Mouse (Mus musculus): ENCODE data around the gene Selenbp1. TPM values are rescaled to one million over a fixed set of nuclear protein-coding genes. Genes with fewer than 3 reads are reported as not detected.

Selenbp1 gene
- polyA plus RNA-seq (2014; fragmentation: Illumina TruSeq; extraction: RNeasy Lipid Tissue Mini Kit (QIAGEN cat#74804); ENCODE audit: low read depth, low replicate concordance): 57.4 TPM

DNA sequence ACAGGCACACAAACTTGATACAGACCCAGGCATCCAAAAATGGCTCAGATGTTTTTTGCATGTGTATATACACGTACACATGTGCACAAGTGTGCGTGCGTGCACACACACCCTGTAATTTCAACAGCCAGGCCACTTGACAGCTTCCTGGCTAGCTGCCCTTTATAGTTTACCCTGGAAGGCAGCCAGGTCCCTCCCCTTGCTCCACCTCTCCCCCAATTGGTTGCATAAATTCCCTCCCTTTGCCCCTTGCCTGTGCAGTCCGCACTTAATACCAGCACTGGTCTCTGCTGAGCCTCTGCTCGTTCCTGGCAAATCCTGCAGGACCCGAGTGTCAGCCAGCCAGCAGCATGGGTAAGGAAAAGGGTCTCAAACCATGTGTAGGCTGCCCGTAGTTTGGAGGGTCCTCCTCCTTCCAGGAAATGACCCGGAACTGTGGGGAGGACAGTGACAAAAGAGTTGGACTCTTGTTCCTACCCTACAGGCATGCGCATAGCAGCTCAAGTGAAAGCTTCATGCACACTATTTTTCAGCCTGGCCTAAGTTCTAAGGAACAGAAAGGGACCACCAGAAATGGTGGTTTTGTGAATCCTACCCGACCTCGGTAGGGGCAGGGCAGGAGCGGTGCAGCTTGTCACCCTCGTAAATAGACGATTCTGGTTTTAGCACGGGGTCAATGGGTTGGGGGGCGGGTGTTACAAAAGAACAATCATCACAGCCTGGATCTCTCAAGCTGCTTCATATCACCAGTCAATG lies at the start of gene Selenbp1:
TSS of gene Selenbp1 (plus strand) at position 248 of the 756 bp plus-strand sequence.

DNA sequence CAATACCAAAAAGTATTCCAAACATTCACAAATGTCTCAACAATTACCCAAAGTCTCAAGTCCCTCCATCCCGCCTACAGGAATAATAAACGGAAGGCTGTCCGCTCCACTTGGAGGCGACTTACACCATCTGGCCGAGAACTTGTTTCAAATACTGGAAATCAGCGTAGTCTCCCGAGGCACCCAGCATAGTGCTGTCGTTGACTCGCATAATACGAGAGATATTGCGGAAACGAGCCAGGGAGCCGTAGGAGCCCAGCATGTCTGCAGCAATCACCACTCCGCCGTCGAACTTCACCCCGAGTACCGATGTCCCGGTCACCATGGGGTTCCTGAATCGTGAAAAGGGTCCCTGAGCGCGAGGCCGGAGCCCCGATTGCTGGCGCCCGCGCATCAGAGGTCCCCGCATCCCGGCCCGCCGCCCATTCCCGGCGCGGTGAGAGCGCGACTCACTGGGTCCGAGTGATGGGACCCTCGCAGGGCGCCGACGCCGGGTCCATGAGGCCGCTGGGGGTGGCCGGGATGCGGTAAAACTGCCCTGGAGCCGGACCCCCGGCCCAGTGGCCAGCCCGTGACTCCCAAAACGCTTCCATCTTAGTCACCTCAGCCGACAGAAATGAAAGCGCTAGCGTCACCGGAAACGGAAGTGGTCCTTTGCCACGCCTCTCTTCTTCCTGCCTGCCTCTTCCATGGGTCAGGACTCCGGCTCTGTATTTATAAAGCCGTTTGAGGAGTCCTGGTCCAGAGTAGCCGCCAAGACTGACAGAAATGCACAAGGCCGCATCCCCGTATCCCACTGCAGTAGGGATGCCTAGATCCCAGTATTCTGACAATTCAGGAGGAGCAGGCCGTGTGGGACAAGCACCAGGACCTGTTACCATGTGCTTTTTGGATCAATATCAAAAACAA lies 46.3 kb upstream of the Selenbp1 start, which contains the start of gene Psmb4:
TSS of gene Psmb4 (minus strand) at position 646 of the 909 bp plus-strand sequence.

DNA sequence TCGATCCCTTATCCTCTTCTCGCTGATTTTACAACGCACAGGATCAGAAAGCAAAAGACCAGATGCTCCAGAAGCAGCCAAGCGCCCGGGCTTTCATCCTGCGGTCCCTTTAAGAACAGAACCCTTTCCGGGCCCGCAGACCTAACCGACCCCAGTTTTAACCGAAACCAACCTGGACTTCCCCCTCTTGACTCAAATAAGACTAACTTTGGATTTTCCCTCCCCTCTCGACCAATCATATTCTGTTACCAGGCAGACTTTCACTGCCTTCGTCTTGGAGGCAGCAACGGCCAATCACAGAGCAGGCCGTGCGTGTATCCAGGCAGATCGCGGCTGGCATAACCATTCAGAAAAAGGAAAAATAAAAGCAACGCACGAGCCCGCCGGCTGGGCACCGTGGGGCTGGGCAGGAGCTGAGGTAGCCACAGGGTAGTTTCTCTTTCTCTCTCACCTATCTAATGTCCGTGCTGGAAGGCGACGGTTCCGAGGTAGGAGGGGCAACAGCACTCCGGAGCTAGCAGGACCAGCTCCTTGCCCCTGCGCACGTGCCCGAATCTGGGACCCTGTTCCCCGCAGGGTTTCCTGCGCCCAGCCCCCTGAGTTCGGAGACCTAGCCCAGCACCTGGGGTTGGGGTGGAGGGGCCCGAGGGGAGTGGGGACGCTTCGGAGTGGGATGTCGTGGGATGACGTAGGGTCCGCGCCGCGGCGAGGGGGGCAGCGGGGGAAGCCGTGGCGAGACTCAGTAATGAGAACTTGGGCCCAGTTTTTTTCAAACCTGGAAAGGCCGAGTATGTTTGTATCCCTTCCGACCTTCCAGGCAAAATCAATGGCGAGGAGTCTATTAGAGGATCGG lies 21.1 kb downstream of the Selenbp1 start, which contains the start of gene Rfx5:
TSS of gene Rfx5 (plus strand) at position 312 of the 853 bp plus-strand sequence.

DNA sequence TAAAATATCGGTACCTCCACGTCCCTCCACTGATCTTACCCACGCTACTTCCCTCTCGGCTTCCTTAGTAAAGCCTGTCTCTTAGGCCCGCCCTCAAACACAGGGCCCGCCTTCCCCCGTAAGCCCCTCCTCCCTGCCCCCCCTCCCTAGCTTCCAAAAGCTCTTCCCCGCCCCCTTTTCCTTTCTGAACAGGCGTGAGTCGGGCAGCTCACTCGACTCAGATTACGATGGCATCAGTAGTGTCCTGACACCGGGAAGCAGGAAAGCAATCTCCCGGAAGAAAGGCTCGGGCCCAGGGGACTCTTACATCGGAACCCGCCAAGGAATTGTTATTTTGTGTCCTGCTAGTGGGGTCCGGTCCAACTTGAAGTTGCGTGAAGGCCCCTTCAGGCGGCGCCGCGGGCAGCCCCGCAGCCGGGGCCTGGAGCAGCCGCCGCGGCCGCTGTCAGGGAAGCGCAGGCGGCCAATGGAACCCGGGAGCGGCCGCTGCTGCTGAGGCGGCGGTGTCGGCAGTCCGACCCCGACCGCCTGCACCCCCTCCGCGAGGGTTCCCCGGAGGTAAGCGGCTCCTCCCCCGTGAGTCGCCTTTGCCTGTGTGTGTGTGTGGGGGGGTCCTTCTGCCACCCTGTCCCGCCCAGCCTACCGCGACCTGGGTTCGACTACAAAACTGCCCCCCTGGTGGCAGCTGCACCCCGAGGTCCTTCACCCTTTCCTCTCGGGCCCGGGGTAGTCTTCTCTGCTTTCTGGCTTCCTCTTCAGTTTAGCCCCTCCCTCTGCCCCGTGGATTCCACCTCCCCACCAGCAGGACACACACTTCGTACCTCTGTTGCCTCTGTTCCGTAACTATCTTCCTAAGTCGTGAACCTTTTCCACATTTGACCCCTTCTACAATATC lies 41.9 kb downstream of the Selenbp1 start, which contains the start of gene Pi4kb:
TSS of gene Pi4kb (plus strand) at position 204 of the 895 bp plus-strand sequence.

Other genes with a start within 250 kb of the Selenbp1 start
- not detected for gene Selenbp2, start 239.5 kb upstream of the Selenbp1 start, polyA plus RNA-seq (2014; fragmentation: Illumina TruSeq; extraction: RNeasy Lipid Tissue Mini Kit (QIAGEN cat#74804); ENCODE audit: low read depth, low replicate concordance)
- 27.4 TPM for gene Cgn, start 146.6 kb upstream of the Selenbp1 start, polyA plus RNA-seq (2014; fragmentation: Illumina TruSeq; extraction: RNeasy Lipid Tissue Mini Kit (QIAGEN cat#74804); ENCODE audit: low read depth, low replicate concordance)
- 15.9 TPM for gene Pogz, start 95.5 kb upstream of the Selenbp1 start, polyA plus RNA-seq (2014; fragmentation: Illumina TruSeq; extraction: RNeasy Lipid Tissue Mini Kit (QIAGEN cat#74804); ENCODE audit: low read depth, low replicate concordance)
- gene Psmb4, start 46.1 kb upstream of the Selenbp1 start, polyA plus RNA-seq (2014; fragmentation: Illumina TruSeq; extraction: RNeasy Lipid Tissue Mini Kit (QIAGEN cat#74804); ENCODE audit: low read depth, low replicate concordance): 47.9 TPM
- 18.9 TPM for gene Rfx5, start 21.0 kb downstream of the Selenbp1 start, polyA plus RNA-seq (2014; fragmentation: Illumina TruSeq; extraction: RNeasy Lipid Tissue Mini Kit (QIAGEN cat#74804); ENCODE audit: low read depth, low replicate concordance)
- gene Pi4kb, start 41.7 kb downstream of the Selenbp1 start, polyA plus RNA-seq (2014; fragmentation: Illumina TruSeq; extraction: RNeasy Lipid Tissue Mini Kit (QIAGEN cat#74804); ENCODE audit: low read depth, low replicate concordance): 6.1 TPM
- gene Zfp687, start 82.4 kb downstream of the Selenbp1 start, polyA plus RNA-seq (2014; fragmentation: Illumina TruSeq; extraction: RNeasy Lipid Tissue Mini Kit (QIAGEN cat#74804); ENCODE audit: low read depth, low replicate concordance): 4.5 TPM
- 10.4 TPM for gene Psmd4, start 109.6 kb downstream of the Selenbp1 start, polyA plus RNA-seq (2014; fragmentation: Illumina TruSeq; extraction: RNeasy Lipid Tissue Mini Kit (QIAGEN cat#74804); ENCODE audit: low read depth, low replicate concordance)
- 14.5 TPM for gene Pip5k1a, start 173.9 kb downstream of the Selenbp1 start, polyA plus RNA-seq (2014; fragmentation: Illumina TruSeq; extraction: RNeasy Lipid Tissue Mini Kit (QIAGEN cat#74804); ENCODE audit: low read depth, low replicate concordance)
- gene Vps72, start 178.0 kb downstream of the Selenbp1 start, polyA plus RNA-seq (2014; fragmentation: Illumina TruSeq; extraction: RNeasy Lipid Tissue Mini Kit (QIAGEN cat#74804); ENCODE audit: low read depth, low replicate concordance): 33.0 TPM
- 3.4 TPM for gene Tmod4, start 191.4 kb downstream of the Selenbp1 start, polyA plus RNA-seq (2014; fragmentation: Illumina TruSeq; extraction: RNeasy Lipid Tissue Mini Kit (QIAGEN cat#74804); ENCODE audit: low read depth, low replicate concordance)
- gene Scnm1, start 201.0 kb downstream of the Selenbp1 start, polyA plus RNA-seq (2014; fragmentation: Illumina TruSeq; extraction: RNeasy Lipid Tissue Mini Kit (QIAGEN cat#74804); ENCODE audit: low read depth, low replicate concordance): 20.0 TPM
- gene Lysmd1, start 201.0 kb downstream of the Selenbp1 start, polyA plus RNA-seq (2014; fragmentation: Illumina TruSeq; extraction: RNeasy Lipid Tissue Mini Kit (QIAGEN cat#74804); ENCODE audit: low read depth, low replicate concordance): 1.8 TPM
- gene Tnfaip8l2, start 209.3 kb downstream of the Selenbp1 start, polyA plus RNA-seq (2014; fragmentation: Illumina TruSeq; extraction: RNeasy Lipid Tissue Mini Kit (QIAGEN cat#74804); ENCODE audit: low read depth, low replicate concordance): not detected
- not detected for gene Sema6c, start 227.4 kb downstream of the Selenbp1 start, polyA plus RNA-seq (2014; fragmentation: Illumina TruSeq; extraction: RNeasy Lipid Tissue Mini Kit (QIAGEN cat#74804); ENCODE audit: low read depth, low replicate concordance)